Mouse (Mus musculus) T-helper 1 cell (primary cell): ENCODE measurements around the gene Ints6.

Experiments
- in situ Hi-C: fragments of 300-600 bp; cut with MboI, MseI; formaldehyde crosslinking; loops from one replicate; pipeline ENCODE4 v1.15.1; 2025; ENCODE audit warnings: high pct_unique_total_duplicates

Gene Ints6

GRCm38 (mm10) chr14:62627951-62628350 lies 133.0 kb downstream of the Ints6 start:
- in situ Hi-C loops = no loop called here
